Mouse (Mus musculus) kidney, embryonic 15.5 days (tissue): Measurements from ENCODE around the gene Cd300c. TPM values are rescaled to one million over a fixed set of nuclear protein-coding genes. Genes with fewer than 3 reads are reported as not detected.
A peak's percentile ranks its signal among the peaks of the same experiment; 100 is the strongest.
"Not testable (repeated sequence)": the region's sequence is repeated elsewhere in the genome, so short reads cannot be mapped to it uniquely, and the experiment has no call there.

ENCODE experiments used
- ATAC-seq: fragments of 200-750 bp; cut with Nextera tagmentation; replicated peaks from 2 replicates; pipeline ENCODE4 v1.8.0; 2017; ENCODE audit warnings: moderate TSS enrichment; ENCODE audit not compliant: low FRiP score
- H3K27ac ChIP-seq: fragments of 300-500 bp; sonication (generic); 2 replicates; pipeline ENCODE4 v1.5.1; 2015; ENCODE audit warnings: mild to moderate bottlenecking, inconsistent platforms
- H3K27me3 ChIP-seq: fragments of 300-500 bp; sonication (generic); 2 replicates; pipeline ENCODE4 v1.6.1; 2015; ENCODE audit warnings: inconsistent platforms
- H3K36me3 ChIP-seq: fragments of 300-500 bp; sonication (generic); 2 replicates; pipeline ENCODE4 v1.6.1; 2015; ENCODE audit warnings: inconsistent platforms
- H3K4me1 ChIP-seq: fragments of 300-500 bp; sonication (generic); 2 replicates; pipeline ENCODE4 v1.6.1; 2015; ENCODE audit warnings: inconsistent platforms
- H3K4me2 ChIP-seq: fragments of 300-500 bp; sonication (generic); 2 replicates; pipeline ENCODE4 v1.6.1; 2015; ENCODE audit warnings: moderate library complexity, mild to moderate bottlenecking, inconsistent platforms
- H3K4me3 ChIP-seq: fragments of 300-500 bp; sonication (generic); replicated peaks from 2 replicates; pipeline ENCODE4 v1.5.1; 2015; ENCODE audit warnings: mild to moderate bottlenecking, inconsistent platforms
- H3K9ac ChIP-seq: fragments of 300-500 bp; sonication (generic); 2 replicates; pipeline ENCODE4 v1.6.1; 2015; ENCODE audit warnings: mild to moderate bottlenecking, inconsistent platforms
- H3K9me3 ChIP-seq: fragments of 300-500 bp; sonication (generic); replicated peaks from 2 replicates; pipeline ENCODE4 v1.6.1; 2016; ENCODE audit warnings: inconsistent platforms
- WGBS: fragments of 180-500 bp; shearing (Covaris S2); methylation state at CpG from one replicate; pipeline ENCODE4 v1.1.7; 2015; ENCODE audit warnings: mixed read lengths; 5-methylcytosine and 5-hydroxymethylcytosine counted together
- polyA plus RNA-seq: library from polyadenylated mRNA; unstranded; fragments of >200 nt; fragmentation: Nextera tagmentation; extraction: Ambion mirVana; gene quantifications from 2 replicates; pipeline ENCODE4 v1.2.1, GENCODE M21; 2015

Cd300c gene
- polyA plus RNA-seq, 1 experiment from 2014 or later: not detected

DNA sequence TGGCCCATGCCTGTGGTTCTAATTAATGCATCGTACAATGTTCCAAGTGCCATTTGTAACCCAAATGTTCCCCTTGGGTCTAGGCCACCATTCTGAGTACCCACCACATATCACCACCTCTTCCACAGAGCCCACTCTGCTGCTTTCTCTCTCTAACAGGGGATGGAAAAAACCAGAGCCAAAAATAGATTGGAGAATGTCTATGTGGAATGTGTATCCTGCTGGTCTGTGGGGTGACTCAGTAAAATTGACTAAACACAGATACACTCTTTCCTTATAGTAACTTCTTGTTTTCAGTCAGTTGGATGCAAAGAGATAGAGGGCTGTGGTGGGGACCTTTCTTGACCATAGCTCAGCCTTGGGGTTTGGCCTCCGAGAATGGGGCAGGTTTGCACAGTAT lies 39.4 kb downstream of the Cd300c start:
- H3K4me3 ChIP-seq: no peak overlapping the region
- no peaks in the 10 kb centered on the region for H3K4me1 ChIP-seq
- 82% methylated on average over 2 of the region's 2 CpGs for WGBS
- H3K9me3 ChIP-seq: no peaks in the 10 kb centered on the region
- H3K9ac ChIP-seq: no peak overlapping the region
- no peaks in the 10 kb centered on the region for H3K36me3 ChIP-seq
- H3K4me2 ChIP-seq: no peak overlapping the region
- no peak for ATAC-seq
- H3K27ac ChIP-seq: no peak overlapping the region
- H3K27me3 ChIP-seq: no peaks in the 10 kb centered on the region

DNA sequence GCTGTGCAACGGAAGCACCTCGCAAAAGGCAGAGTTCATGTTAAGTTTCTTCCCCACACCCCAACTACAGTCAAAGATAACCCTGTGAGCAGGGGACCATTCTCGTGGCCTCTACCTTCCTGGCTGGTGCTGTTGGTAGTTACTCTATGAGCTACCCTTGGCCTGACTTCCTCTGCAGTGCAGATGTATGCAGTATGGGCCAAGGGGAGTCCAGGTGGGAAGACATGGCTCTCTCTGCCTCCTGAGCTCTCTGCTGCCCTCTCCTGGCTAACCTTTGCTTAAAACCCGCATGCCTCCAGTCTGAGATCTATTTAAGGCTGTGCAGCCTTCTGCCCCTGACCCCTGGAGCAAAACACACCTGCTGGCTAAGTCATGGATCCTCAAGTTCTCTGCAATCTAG lies 45.0 kb downstream of the Cd300c start:
- H3K4me3 ChIP-seq: no peak overlapping the region
- no peak for ATAC-seq
- WGBS: 70% methylated on average over 4 of the region's 4 CpGs

DNA sequence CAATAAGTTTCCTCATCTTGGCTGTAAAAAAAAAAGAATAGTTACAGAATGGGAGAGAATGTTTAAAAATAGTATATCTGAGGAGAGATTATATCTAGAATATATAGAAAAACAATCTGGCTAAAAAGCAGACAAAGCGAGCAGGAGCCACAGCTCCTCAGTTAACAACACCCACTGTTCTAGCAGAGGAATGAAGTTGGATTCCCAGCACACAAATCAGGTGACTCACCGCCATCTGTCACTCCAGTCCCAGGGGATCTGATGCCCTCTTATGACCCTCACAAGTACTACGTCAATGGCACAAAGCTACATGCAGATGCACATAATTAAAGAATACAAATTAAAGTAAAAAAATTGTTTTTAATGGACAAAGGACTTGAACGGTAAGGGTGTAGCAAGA lies 46.5 kb downstream of the Cd300c start:
- Histone ChIP-seq H3K4me3 (no peak overlapping the region), H3K9ac (no peak overlapping the region), H3K4me1 (no peaks in the 10 kb centered on the region), H3K27ac (no peak overlapping the region), H3K4me2 (no peak overlapping the region), H3K36me3 (no peaks in the 10 kb centered on the region), H3K27me3 (no peaks in the 10 kb centered on the region), H3K9me3 (no peaks in the 10 kb centered on the region)
- ATAC-seq: no peak
- WGBS: 77% methylated on average over 4 of the region's 4 CpGs

More for the DNA sequence above, 45.0 kb downstream of the Cd300c start:
- no peaks in the 10 kb centered on the region for H3K27me3 ChIP-seq
- H3K9me3 ChIP-seq: no peaks in the 10 kb centered on the region
- no peak overlapping the region for H3K4me2 ChIP-seq
- no peak overlapping the region for H3K9ac ChIP-seq
- H3K36me3 ChIP-seq: no peaks in the 10 kb centered on the region
- H3K4me1 ChIP-seq: no peaks in the 10 kb centered on the region
- H3K27ac ChIP-seq: no peak overlapping the region

DNA sequence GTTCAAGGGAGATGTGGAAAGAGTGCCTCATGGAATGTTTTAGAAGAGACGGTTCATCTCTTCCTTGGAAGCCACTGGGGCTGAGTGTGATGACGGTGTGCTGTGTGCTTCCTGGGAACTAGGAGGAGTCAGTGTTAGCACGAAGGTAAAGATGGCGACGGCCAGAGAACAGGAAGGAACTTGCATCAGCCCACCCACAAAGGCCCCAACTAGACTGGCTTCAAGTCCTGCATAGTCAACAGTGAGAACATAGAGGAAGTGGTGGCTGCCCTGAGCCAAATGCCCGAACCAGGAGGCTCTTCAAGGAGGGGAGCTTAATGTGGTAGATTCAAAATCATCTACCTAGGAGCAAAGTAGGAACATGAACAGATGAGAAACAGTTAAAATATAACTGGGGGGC lies 51.8 kb downstream of the Cd300c start:
- WGBS: 76% methylated on average over 6 of the region's 6 CpGs
- Histone ChIP-seq H3K9me3 (no peaks in the 10 kb centered on the region), H3K9ac (no peak overlapping the region), H3K36me3 (no peaks in the 10 kb centered on the region), H3K4me1 (no peaks in the 10 kb centered on the region), H3K4me2 (no peak overlapping the region), H3K27me3 (0 out of 2 replicates have a peak, but pooled peaks cover 4% of the 10 kb centered on the region), H3K4me3 (no peak overlapping the region), H3K27ac (no peak overlapping the region)
- ATAC-seq: no peak

DNA sequence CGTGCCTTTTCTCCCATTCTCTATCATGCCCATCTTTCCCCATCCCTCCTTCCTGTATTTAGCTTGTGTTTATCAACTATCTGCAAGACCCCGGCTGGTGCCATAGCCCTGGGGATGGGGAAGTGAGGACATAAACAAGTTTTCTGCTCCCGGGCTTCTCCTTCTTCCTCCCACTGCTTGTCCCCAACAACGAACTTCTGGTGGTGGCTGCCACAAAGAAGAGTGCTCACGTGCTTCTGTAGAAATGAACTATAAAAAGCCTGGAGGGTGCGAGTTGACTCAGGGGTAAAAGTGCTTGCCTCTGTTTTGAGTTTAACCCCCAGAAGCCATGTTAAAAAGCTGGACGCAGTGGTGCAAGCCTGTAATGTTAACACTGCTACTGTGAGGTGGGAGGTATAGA lies 54.0 kb downstream of the Cd300c start:
- H3K9ac ChIP-seq: no peak overlapping the region
- H3K9me3 ChIP-seq: no peaks in the 10 kb centered on the region
- H3K27ac ChIP-seq: no peak overlapping the region
- 0 out of 2 replicates have a peak, but pooled peaks cover 4% of the 10 kb centered on the region for H3K27me3 ChIP-seq
- 38% methylated on average over 7 of the region's 7 CpGs for WGBS
- H3K4me1 ChIP-seq: no peaks in the 10 kb centered on the region
- no peaks in the 10 kb centered on the region for H3K36me3 ChIP-seq
- H3K4me3 ChIP-seq: no peak overlapping the region
- no peak overlapping the region for H3K4me2 ChIP-seq
- ATAC-seq: no peak

DNA sequence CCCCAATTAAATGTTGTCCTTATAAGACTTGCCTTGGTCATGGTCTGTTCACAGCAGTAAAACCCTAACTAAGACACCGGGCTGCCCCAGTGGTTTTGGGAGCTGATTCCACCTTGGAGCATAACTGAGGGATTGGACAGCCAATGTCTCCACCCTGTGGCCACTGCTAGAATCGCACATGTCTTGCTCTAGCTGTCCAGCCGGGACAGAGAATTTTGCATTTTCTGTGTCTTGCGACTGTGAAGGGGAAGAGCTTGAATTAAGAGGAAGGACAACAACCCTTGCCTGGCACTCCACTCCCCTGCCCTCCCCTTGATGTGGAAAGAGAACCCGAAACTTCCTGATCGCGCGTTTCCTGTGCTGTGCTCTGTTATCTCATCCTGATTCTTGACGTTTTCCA lies 56.1 kb downstream of the Cd300c start:
- 22% methylated on average over 9 of the region's 9 CpGs for WGBS
- Histone ChIP-seq H3K36me3 (no peaks in the 10 kb centered on the region), H3K4me1 (no peaks in the 10 kb centered on the region), H3K4me3 (no peak overlapping the region), H3K9ac (no peak overlapping the region), H3K9me3 (no peaks in the 10 kb centered on the region), H3K27me3 (0 out of 2 replicates have a peak, but pooled peaks cover 4% of the 10 kb centered on the region), H3K4me2 (no peak overlapping the region), H3K27ac (no peak overlapping the region)
- ATAC-seq: 0 out of 2 replicates have a peak, but pooled peaks have one; percentile 54

DNA sequence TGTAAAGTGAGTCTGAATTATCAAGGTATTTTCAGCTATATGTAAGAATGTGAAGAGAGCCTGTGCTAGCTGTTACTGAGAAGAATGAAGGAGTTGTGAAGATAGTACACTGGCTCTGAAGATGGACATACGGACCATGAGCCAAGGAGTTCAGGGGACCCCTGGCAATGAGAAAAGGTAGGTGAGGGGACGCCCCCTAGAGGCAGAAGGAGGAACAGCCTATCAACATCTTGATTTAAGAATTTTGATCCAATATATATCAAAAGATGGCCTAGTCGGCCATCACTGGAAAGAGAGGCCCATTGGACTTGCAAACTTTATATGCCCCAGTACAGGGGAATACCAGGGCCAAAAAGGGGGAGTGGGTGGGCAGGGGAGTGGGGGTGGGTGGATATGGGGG lies 59.4 kb downstream of the Cd300c start:
- not testable (repeated sequence) for H3K4me1 ChIP-seq, ATAC-seq, H3K27me3 ChIP-seq, H3K4me2 ChIP-seq, H3K9me3 ChIP-seq, H3K9ac ChIP-seq, H3K36me3 ChIP-seq, H3K4me3 ChIP-seq, H3K27ac ChIP-seq
- 42% methylated on average over 3 of the region's 3 CpGs for WGBS

DNA sequence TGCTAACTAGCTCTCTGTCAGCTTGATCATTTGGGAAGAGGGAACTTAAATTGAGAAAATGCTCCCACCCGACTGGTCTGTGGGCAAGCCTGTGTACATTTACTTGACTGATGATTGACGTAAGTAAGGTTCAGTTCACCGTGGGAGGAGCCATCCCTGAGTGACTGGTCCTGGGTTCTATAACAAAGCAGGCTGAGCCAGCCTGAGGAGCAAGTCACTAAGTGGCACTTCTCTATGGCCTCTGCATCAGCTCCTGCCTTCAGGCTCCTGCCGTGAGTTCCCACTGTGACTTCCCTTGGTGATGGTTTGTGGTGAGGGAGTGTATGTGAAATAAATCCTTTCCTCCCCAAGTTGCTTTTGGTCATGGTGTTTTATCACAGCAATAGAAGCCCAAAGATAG lies 60.9 kb downstream of the Cd300c start:
- Histone ChIP-seq H3K9me3 (no peaks in the 10 kb centered on the region), H3K27me3 (no peaks in the 10 kb centered on the region), H3K4me1 (no peaks in the 10 kb centered on the region), H3K36me3 (no peaks in the 10 kb centered on the region), H3K4me2 (no peak overlapping the region), H3K4me3 (no peak overlapping the region), H3K9ac (no peak overlapping the region), H3K27ac (no peak overlapping the region)
- ATAC-seq: no peak
- 60% methylated on average over 4 of the region's 4 CpGs for whole genome bisulfite sequencing

DNA sequence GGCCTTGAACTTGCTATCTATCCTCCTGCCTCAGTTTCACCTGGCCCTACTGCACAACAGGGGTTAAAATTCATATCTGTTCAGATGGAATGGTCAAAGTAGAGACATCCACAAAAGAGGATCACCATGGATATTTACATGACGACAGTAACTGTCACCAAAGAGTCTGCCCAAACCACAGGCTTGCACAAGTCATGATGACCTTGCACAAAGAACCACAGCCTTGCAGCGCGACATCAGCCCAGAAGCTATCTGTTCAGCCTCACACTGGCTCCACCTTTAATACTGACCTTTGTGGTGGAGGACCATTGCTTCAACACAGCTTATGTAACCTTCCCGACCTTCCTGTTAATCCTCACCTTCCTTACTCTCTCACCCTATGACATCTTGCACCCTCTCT lies 61.4 kb downstream of the Cd300c start:
- ATAC-seq: no peak
- Histone ChIP-seq H3K27ac (no peak overlapping the region), H3K4me2 (no peak overlapping the region), H3K4me1 (no peaks in the 10 kb centered on the region), H3K9ac (no peak overlapping the region), H3K9me3 (no peaks in the 10 kb centered on the region), H3K36me3 (no peaks in the 10 kb centered on the region), H3K27me3 (no peaks in the 10 kb centered on the region), H3K4me3 (no peak overlapping the region)
- 86% methylated on average over 4 of the region's 4 CpGs for WGBS

Other genes with a start within 250 kb of the Cd300c start
- 0.41 and 0.56 TPM in 2 replicates for gene Dnaic2, start 241.7 kb downstream of the Cd300c start, polyA plus RNA-seq
- 0.09 TPM in 2 replicates for gene Kif19a, start 203.8 kb downstream of the Cd300c start, polyA plus RNA-seq
- 1.0 and 1.5 TPM in 2 replicates for gene Btbd17, start 173.2 kb downstream of the Cd300c start, polyA plus RNA-seq
- 0.14 TPM in 1 of 2 replicates, not detected in the other for gene Gpr142, start 170.2 kb downstream of the Cd300c start, polyA plus RNA-seq
- gene Gprc5c, start 118.0 kb downstream of the Cd300c start, polyA plus RNA-seq: 119 TPM in 2 replicates
- 1.7 and 1.8 TPM in 2 replicates for gene Cd300a, start 79.1 kb downstream of the Cd300c start, polyA plus RNA-seq
- 0.25 and 0.31 TPM in 2 replicates for gene Cd300lb, start 34.8 kb downstream of the Cd300c start, polyA plus RNA-seq
- 0.10 and 0.26 TPM in 2 replicates for gene Cd300ld, start 20.8 kb upstream of the Cd300c start, polyA plus RNA-seq
- 2.0 and 2.7 TPM in 2 replicates for gene Cd300c2, start 32.7 kb upstream of the Cd300c start, polyA plus RNA-seq
- gene Cd300ld2, start 47.0 kb upstream of the Cd300c start, polyA plus RNA-seq: not detected in 2 replicates
- gene Cd300ld4, start 57.9 kb upstream of the Cd300c start, polyA plus RNA-seq: not detected in 2 replicates
- not detected in 2 replicates for gene Cd300ld5, start 68.6 kb upstream of the Cd300c start, polyA plus RNA-seq
- gene Cd300ld3, start 79.3 kb upstream of the Cd300c start, polyA plus RNA-seq: not detected in 2 replicates
- not detected in 2 replicates for gene Cd300e, start 93.0 kb upstream of the Cd300c start, polyA plus RNA-seq
- gene Rab37, start 122.3 kb upstream of the Cd300c start, polyA plus RNA-seq: 1.7 and 2.1 TPM in 2 replicates
- 0.36 and 0.49 TPM in 2 replicates for gene Cd300lf, start 164.8 kb upstream of the Cd300c start, polyA plus RNA-seq
- gene Slc9a3r1, start 194.2 kb upstream of the Cd300c start, polyA plus RNA-seq: 123 and 127 TPM in 2 replicates
- gene Tmem104, start 218.3 kb upstream of the Cd300c start, polyA plus RNA-seq: 10.6 and 11.0 TPM in 2 replicates
- 21.5 and 23.4 TPM in 2 replicates for gene Nat9, start 218.7 kb upstream of the Cd300c start, polyA plus RNA-seq